Mouse (Mus musculus): Measurements from ENCODE around the gene Jakmip3.

DNA sequence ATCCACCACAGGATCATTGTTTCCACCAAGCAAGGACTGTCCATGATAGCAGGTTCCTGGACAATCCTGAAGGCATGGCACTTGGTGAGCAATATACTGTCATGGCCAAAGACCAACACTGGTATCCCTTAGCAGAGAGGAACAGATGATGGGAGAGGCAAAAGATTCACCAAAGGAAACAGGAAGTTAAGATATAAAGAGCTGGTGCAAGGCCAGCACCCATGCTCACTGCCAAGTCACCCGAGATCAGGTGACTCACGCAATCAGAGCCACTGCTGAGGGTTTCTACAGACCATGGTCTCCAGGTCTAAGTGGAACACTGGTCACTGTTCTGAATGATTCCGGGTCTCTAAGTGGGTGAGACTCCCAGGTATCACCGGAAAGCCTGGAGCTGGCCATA lies 185.4 kb downstream of the Jakmip3 start:
- no peak for TF ChIP-seq CTCF (IDR thresholded peaks at IDR 0.05; ENCODE audit: extremely low read depth, insufficient read length, insufficient replicate concordance, low read depth, low read length)
- no peak for TF ChIP-seq POLR2A (IDR thresholded peaks at IDR 0.05; ENCODE audit: low read depth, low read length)
